Mouse (Mus musculus) megakaryocyte-erythroid progenitor cell, adult 5-6 weeks (primary cell): ENCODE measurements around the gene Exoc6b. TPM values are rescaled to one million over a fixed set of nuclear protein-coding genes. Genes with fewer than 3 reads are reported as not detected.

ENCODE experiments used
- ATAC-seq: replicated peaks from 2 replicates; pipeline ENCODE4 v1.8.0; 2016; ENCODE audit warnings: mild to moderate bottlenecking, inconsistent platforms; ENCODE audit not compliant: severe bottlenecking, poor library complexity, low FRiP score, low TSS enrichment
- total RNA-seq, 2 experiments: library from RNA; stranded (forward) in 1 of 2; stranded (reverse) in 1 of 2; fragments of 200-1000, 215-1000 nt in 1 of 2; fragments of >200 nt in 1 of 2; fragmentation: Nextera tagmentation in 1 of 2; gene quantifications; 2 replicates each; pipeline ENCODE4 v1.2.3; 2014 to 2017

Exoc6b gene
- total RNA-seq, 2 experiments from 2014 or later = 6.5 to 8.5 TPM

DNA sequence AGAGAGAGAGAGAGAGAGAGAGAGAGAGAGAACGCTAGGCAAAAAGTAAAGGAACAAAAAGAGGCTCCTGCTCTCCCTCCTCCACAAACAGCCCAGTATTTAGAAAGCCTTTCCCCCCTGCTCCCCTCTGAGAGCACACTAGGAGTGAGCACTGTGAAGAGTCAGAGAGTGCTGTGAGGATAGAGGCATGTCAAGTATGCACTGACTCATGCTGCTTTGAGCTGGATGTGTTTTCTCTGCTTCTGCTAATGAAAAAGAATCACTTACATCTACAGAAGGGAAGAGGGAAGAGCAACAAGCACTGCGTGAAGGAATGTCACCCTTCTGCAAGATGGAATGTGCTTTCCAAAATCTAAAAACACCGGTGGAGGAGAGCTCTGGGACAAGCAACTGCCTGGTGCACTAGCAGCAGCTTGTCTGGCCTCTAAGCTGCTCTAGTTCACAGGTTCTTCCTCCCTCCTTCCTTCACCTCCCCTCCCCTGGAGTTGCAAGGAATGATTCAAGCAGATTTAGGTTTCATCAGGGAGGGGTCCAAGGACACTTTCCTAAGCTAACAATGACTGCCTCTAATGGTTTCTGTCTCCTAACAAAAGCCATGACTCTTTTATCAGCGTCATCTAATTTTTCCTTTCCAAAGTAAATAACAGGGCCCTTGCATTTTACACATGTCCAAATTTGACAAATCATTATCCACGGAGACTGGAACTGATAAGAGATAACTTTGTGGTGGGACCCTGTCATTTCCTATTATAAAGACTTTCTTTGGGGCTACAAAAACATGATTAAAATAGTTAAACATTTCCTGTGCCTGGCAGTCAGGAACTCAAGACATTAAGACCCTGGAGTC is 176.2 kb downstream of the Exoc6b start:
- ATAC-seq = no peak

DNA sequence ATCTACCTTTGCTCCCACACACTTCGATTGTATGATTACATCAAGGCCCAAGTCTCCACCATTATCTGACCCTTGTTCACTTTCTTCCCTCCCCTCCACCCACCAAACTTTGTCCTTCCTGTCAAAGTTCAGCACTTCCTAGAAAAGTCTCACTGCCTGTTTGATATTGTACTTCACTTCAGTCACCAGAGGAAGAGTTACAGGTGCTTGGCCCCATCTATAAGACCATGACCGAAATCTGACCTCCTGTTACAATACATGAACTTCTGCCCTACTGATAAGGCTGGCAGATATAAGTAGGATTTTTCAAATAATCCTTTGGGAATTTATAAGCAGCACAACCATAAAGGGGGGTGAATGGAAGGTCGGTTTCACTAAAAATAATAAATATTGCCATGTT is 182.8 kb downstream of the Exoc6b start:
- no peak for ATAC-seq

- ATAC-seq = no peak
These were observed 184.2 kb downstream of the Exoc6b start for GRCm38 (mm10) chr6:84885080-84885479.

- ATAC-seq = no peak
These were observed 185.6 kb downstream of the Exoc6b start for GRCm38 (mm10) chr6:84883720-84884119.

- ATAC-seq = peak; percentile 99
These were observed 186.4 kb downstream of the Exoc6b start for GRCm38 (mm10) chr6:84882663-84883517.

DNA sequence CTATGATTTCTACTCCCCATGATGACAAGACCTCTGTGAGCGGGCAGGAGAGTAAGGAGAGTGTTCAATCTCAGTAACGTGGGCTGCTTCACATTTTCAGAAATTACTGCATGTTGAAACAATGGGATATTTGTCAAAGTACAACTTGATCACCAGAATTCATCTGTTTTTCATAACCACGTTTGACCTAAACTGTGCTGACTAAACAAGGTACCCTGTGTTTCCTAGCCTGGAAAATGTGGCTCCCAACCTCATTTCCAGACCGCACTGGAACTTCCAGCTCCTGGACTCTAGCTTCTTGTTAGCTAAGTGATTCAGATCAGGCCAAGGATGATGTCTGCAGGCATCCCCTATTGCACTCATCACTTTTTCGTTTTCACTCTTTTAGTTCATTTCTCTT is 193.4 kb downstream of the Exoc6b start:
- ATAC-seq = no peak

GRCm38 (mm10) chr6:84867114-84867513 is 202.2 kb downstream of the Exoc6b start:
- ATAC-seq = no peak

GRCm38 (mm10) chr6:84864625-84865024 is 204.7 kb downstream of the Exoc6b start:
- no peak for ATAC-seq

GRCm38 (mm10) chr6:84863816-84864375 is 205.4 kb downstream of the Exoc6b start:
- ATAC-seq = no peak

GRCm38 (mm10) chr6:84845665-84846064 is 223.6 kb downstream of the Exoc6b start:
- no peak for ATAC-seq

- ATAC-seq = no peak
These were observed 228.2 kb downstream of the Exoc6b start for GRCm38 (mm10) chr6:84841138-84841537.

DNA sequence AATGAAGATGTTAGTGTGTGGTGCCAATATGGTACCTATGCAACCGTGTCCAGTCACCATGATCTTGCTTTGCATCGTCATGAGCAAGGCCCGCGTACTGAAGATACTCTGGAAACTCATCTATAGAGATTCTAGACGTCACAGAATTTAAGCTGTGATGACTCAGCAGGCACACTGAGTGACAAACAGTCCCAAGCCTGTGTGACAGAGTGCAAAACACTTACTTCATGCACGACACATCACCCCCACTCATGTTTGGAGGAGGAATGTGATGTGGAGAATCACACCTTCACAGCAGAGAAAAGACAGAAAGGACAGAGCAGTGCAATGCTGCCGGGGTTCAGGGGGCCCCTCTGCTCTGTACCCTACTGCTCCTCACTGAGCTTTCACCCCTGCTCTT is 261.8 kb downstream of the Exoc6b start:
- no peak for ATAC-seq

DNA sequence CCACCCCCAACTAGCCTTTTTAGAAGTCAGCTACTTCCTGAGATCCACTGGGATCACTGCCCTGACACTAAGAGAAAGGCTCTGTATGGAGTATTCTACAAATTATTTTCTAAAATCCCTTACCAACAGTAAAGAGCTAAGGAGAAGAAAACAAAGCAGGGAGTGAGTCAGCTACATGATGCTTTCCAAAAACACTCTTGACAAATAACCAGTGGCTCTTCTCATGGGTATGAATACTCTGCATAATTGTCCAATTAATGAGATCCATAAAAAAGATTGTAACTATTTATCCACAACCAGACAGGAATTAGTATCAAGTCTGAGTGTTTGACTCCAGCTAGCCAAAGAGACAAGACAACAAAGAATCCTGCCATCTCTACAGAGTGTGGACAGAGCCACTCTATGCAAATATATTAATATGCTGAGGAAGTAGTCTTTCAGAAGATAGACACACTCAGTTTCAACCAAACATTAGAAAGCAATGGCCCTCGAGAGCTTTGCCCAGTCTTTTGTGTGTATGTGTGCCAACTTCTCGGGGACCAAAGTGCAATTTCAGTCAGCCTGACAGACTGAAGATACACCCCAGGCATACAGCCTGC is 263.1 kb downstream of the Exoc6b start:
- ATAC-seq = no peak

- no peak for ATAC-seq
These were observed 270.6 kb downstream of the Exoc6b start for GRCm38 (mm10) chr6:84798736-84799135.

- ATAC-seq = no peak
These were observed 285.3 kb downstream of the Exoc6b start for GRCm38 (mm10) chr6:84783994-84784393.

- ATAC-seq = no peak
These were observed 289.3 kb downstream of the Exoc6b start for GRCm38 (mm10) chr6:84779987-84780386.

DNA sequence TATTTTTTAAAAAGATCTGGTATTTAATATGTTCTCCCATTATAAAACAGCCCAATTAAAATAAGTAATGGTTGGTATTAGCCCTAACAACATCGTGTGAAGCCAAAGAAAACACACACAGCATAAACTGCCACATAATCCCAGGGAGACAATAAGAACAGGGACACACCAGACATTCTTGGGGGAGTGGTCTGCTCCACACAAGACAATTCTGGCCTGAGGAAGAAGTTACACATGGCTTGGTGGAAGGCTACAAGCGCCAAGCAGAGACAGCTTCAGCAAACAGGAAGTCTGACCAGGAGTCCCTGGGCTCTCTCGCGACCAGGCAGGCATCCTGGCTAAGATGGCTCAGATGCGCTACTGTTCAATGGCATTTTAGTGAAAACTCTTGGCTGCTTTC is 290.3 kb downstream of the Exoc6b start:
- no peak for ATAC-seq

- no peak for ATAC-seq
These were observed 293.4 kb downstream of the Exoc6b start for GRCm38 (mm10) chr6:84775908-84776307.

- no peak for ATAC-seq
These were observed 314.0 kb downstream of the Exoc6b start for GRCm38 (mm10) chr6:84755266-84755665.
